Mouse (Mus musculus) heart, postnatal 0 days (tissue): ENCODE data around the gene Extl1.

Experiments used
- CTCF ChIP-seq: IDR thresholded peaks from 2 replicates; pipeline ENCODE4 v1.5.1; 2016; ENCODE audit warnings: antibody characterized with exemption, control low read depth, low read depth
- EP300 ChIP-seq: IDR thresholded peaks from 2 replicates; pipeline ENCODE4 v1.6.1; 2016; ENCODE audit warnings: antibody characterized with exemption, low read depth

- TF ChIP-seq CTCF (no peak), EP300 (no peak)
Measured at GRCm38 (mm10) chr4:134372294-134372747, 11.3 kb downstream of the Extl1 start.
